Mouse (Mus musculus): ENCODE data around the gene Col5a3.

- no peak for TF ChIP-seq POLR2A (IDR thresholded peaks at IDR 0.05; ENCODE audit: extremely low read depth, insufficient read depth, low read length)
- no peak for TF ChIP-seq CTCF (IDR thresholded peaks at IDR 0.05; ENCODE audit: extremely low read depth, insufficient read depth, low read length)
Measured at GRCm38 (mm10) chr9:20729451-20729850, 85.4 kb downstream of the Col5a3 start.
